Mouse (Mus musculus): ENCODE data around the gene Casp8.
A peak's percentile ranks its signal among the peaks of the same experiment; 100 is the strongest.
"Not testable (repeated sequence)": the region's sequence is repeated elsewhere in the genome, so short reads cannot be mapped to it uniquely, and the experiment has no call there.

The Casp8 gene

DNA sequence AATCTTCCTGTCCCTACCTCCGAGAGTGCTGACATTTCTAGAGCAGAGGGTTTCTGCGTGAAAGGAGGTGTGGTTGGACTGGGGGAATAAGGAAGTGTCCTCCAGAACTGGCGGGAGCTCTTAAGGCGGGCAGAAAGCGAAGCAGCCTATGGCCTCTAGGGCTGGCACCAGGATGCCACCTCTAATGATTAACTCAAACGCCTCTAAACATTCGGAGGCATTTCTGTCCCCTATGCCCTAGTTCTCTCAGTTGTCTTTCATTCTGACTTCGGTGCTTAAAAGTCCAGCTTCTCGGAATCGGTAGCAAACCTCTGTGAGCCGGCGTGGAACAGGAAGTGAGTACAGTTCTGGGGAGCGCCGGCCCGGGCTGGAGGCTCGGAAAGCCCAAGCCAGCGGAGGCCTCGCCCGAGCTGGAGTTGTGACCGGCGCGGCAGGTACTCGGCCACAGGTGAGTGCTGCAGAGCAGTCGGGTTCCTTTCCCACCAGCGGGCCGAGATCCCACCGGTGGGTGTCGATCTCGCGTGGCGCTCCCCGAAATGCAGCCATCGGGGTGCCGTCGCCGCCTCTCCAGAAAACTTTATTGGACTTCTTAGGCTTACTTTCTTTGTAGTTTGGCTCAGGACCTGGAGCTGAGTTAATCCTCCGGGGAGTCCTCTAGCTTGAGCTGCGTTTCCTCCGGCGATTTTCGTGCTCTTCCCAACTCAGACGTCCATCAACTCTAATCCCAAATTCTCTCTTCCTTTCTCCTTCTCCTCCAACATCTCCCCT, at the start of gene Casp8:
TSS of gene Casp8 (plus strand) at position 84 of the 768 bp plus-strand sequence.
- peak in 1 of 2 experiments; percentile 47 for DNase-seq (ENCODE audit: low spot score in 2 of 2)

DNA sequence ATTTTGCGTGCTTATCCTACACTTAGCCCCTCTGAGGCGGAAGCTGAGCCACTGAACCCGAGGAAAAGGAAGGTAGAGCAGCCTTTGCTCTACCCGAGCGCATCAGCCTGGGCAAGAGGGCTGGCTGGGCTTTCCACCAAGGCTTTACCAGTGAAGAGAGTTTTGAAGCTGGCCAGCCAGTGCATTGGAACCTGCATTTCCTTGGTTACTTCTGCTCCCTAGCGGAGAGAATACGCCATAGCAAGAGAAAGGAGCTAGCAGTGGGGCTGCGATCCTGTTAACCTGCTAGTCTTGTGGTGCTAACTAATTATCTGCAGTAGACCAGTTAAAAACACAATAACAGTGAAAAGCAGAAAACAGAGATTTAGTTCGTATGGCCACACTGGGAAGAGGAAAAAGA, 48.3 kb upstream of the Casp8 start:
- DNase-seq (ENCODE audit: low spot score in 2 of 2) = no peak

GRCm38 (mm10) chr1:58759451-58759850, 35.7 kb upstream of the Casp8 start:
- no peak for DNase-seq (ENCODE audit: low spot score in 2 of 2)

DNA sequence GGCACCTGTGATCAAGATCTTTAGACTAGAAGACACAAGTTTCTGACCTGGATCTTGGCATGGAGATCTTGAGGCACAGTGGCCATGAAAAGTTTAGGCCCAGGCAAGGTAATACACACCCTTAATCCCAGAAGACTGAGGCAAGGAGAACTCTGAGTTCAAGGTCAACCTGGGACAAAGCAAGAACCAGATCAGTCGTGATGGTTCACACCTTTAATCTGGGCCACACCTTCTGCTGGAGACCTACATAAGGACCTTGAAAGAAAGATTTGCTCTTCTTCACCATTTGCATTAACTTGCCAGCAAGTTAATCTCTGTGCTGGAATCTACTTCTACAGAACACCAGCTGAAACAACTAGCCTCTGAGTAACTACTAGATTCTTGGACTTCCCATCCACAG, 34.6 kb upstream of the Casp8 start:
- peak in 1 of 2 experiments; percentile 10 for DNase-seq (ENCODE audit: low spot score in 2 of 2)

- peak in 1 of 2 experiments; percentile 16 for DNase-seq (ENCODE audit: low spot score in 2 of 2)
Measured at GRCm38 (mm10) chr1:58761391-58762275, 33.5 kb upstream of the Casp8 start.

GRCm38 (mm10) chr1:58762576-58762975, 32.6 kb upstream of the Casp8 start:
- DNase-seq (ENCODE audit: low spot score in 2 of 2) = no peak

GRCm38 (mm10) chr1:58766446-58766845, 28.7 kb upstream of the Casp8 start:
- DNase-seq (ENCODE audit: low spot score in 2 of 2) = not testable (repeated sequence)

- DNase-seq (ENCODE audit: low spot score in 2 of 2) = no peak
Measured at GRCm38 (mm10) chr1:58769136-58769535, 26.0 kb upstream of the Casp8 start.

DNA sequence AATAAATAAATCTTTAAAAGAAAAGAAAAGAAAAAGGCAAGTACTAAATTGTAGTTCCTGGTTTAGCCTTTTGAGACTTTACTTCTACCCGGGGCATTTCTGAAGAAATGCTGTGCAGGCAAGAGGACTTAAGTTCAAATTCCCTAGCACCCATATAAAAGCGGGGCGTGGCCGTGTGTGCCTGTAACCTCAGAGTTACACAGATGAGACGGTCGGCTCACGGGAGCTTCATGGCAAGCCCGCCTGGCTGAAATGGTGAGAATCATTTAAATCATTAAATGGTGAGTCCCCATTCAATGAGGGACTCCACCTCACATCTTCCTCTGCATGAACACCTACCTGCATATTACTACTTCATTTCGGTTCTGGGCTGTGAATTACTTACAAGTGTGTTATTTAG, 25.5 kb upstream of the Casp8 start:
- DNase-seq (ENCODE audit: low spot score in 2 of 2) = no peak

- no peak for DNase-seq (ENCODE audit: low spot score in 2 of 2)
Measured at GRCm38 (mm10) chr1:58770111-58770720, 25.0 kb upstream of the Casp8 start.

GRCm38 (mm10) chr1:58772084-58772483, 23.1 kb upstream of the Casp8 start:
- no peak for DNase-seq (ENCODE audit: low spot score in 2 of 2)

DNA sequence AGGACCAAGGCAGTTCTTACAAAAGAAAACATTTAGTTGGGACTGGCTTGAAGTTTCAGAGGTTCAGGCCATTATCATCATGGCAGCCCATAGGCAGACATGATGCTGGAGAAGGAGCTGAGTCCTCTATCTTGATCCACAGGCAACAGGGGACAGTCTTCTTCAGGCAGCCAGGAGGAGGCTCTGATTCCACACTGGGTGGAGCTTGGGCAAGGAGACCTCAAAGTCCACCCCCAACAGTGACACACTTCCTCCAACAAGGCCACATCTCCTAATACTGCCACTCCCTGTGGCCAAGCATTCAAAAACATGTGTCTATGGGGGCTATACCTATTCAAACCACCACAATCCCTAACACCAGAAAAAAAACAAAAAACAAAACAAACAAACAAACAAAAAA, 21.9 kb upstream of the Casp8 start:
- no peak for DNase-seq (ENCODE audit: low spot score in 2 of 2)

- no peak for DNase-seq (ENCODE audit: low spot score in 2 of 2)
Measured at GRCm38 (mm10) chr1:58773905-58774304, 21.3 kb upstream of the Casp8 start.

GRCm38 (mm10) chr1:58775361-58775760, 19.8 kb upstream of the Casp8 start:
- no peak for DNase-seq (ENCODE audit: low spot score in 2 of 2)

- no peak for DNase-seq (ENCODE audit: low spot score in 2 of 2)
Measured at GRCm38 (mm10) chr1:58777583-58777982, 17.6 kb upstream of the Casp8 start.

GRCm38 (mm10) chr1:58778226-58778625, 16.9 kb upstream of the Casp8 start:
- no peak for DNase-seq (ENCODE audit: low spot score in 2 of 2)

DNA sequence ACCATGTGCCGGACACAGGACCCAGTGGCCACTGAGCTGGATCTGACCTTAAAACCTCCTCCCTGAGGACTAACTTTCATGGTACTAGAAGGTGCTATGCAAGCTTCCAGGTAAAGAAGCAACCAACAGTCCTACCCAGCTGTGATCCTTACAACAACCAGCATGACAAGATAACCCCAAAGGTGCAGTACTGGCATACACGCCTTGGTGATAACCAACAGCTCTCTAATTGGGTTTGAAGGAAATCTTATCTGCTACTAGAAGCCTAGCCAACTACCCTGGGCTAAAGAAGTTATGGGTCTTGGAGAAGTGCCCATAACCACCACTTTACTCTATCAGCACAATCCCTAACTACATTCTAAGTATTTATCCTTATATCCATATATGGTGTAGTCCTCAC, 8.9 kb upstream of the Casp8 start:
- no peak for DNase-seq (ENCODE audit: low spot score in 2 of 2)

GRCm38 (mm10) chr1:58788410-58788809, 6.8 kb upstream of the Casp8 start:
- DNase-seq (ENCODE audit: low spot score in 2 of 2) = no peak

- DNase-seq (ENCODE audit: low spot score in 2 of 2) = no peak
Measured at GRCm38 (mm10) chr1:58794705-58795104, 469 bp upstream of the Casp8 start.

- no peak for DNase-seq (ENCODE audit: low spot score in 2 of 2)
Measured at GRCm38 (mm10) chr1:58796059-58796363, 837 bp downstream of the Casp8 start.

- no peak for DNase-seq (ENCODE audit: low spot score in 2 of 2)
Measured at GRCm38 (mm10) chr1:58796853-58797252, 1.7 kb downstream of the Casp8 start.

DNA sequence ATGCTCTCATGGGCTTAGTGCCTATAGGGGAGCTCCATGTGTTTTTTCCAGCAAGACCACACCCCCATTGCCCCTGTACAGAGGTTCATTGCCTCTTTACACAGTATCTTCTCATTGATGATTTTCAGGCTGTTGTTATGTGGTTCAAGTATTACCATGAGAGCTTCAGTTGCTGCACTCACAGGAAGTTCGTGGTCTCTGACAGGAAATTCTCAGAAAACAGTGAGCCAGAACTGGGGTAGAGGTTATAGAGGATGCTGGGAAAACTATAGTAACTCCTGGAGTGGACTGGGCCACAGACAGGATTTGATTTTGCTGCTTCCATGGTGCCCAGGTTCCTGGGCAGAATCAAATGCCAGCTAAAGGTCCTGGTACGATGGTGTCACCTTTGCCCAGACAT, 2.2 kb downstream of the Casp8 start:
- DNase-seq (ENCODE audit: low spot score in 2 of 2) = no peak

- DNase-seq (ENCODE audit: low spot score in 2 of 2) = no peak
Measured at GRCm38 (mm10) chr1:58798911-58799310, 3.7 kb downstream of the Casp8 start.
